Comparison of ENCODE assay signal across 9 mouse cellular contexts in genomic region chr9:32544731-32545661, GRCm38 (mm10). TPM values are rescaled to one million over a fixed set of nuclear protein-coding genes. Genes with fewer than 3 reads are reported as not detected.
A peak's percentile ranks its signal among the peaks of the same experiment; 100 is the strongest.
DNase-seq lines count a peak whose midpoint lies in the region; ATAC-seq lines count a peak whose summit lies in the region.
"Had no signal": no experiment of that assay in that cellular context is flagged by ENCODE, and none has a peak within 500 bp of the region (broad histone marks: within the 10 kb centered on the region; RNA-seq: fewer than 3 reads in every experiment).

No protein-coding gene starts in this region.

- intact Hi-C loops in heart, postnatal 10 days (cut with DNase I), result loop anchor here (5.0 kb wide), 1 partner anchor 138 kb away; no protein-coding TSS in a partner anchor

- H3K4me2 ChIP-seq in lung, embryonic 15.5 days, result peak overlapping the region; percentile 26
- peak overlapping the region; percentile 13 for H3K4me2 ChIP-seq in midbrain, embryonic 15.5 days

- WGBS in lung, embryonic 15.5 days, result 11% methylated on average over 40 of the region's 40 CpGs
- 1% methylated on average over 40 of the region's 40 CpGs for WGBS in midbrain, embryonic 15.5 days

- no peak overlapping the region for H3K9ac ChIP-seq in lung, embryonic 15.5 days
- H3K9ac ChIP-seq in midbrain, embryonic 15.5 days, result no peak overlapping the region

- no peak for DNase-seq in lung, adult 18-20 months
- DNase-seq in heart, postnatal 10 days, result peak; percentile 51 to 62
- DNase-seq in kidney, postnatal 25 days, result peak; percentile 67 to 77
- DNase-seq in thymus, adult 18-20 months, result no peak
- no peak for DNase-seq in cerebellum, postnatal 4 days (ENCODE audit: low spot score in 2 of 2)
- DNase-seq in urinary bladder, postnatal 10 days (ENCODE audit: low spot score), result no peak

- ATAC-seq in lung, embryonic 15.5 days (ENCODE audit: borderline replicate concordance, extremely low read depth, low FRiP score, low TSS enrichment), result no peak
- no peak for ATAC-seq in midbrain, embryonic 15.5 days (replicated peaks)

- no peaks in the 10 kb centered on the region for H3K36me3 ChIP-seq in lung, embryonic 15.5 days
- H3K36me3 ChIP-seq in midbrain, embryonic 15.5 days (replicated peaks), result no peaks in the 10 kb centered on the region
- H3K36me3 ChIP-seq: G1E had no signal

- H3K9me3 ChIP-seq in lung, embryonic 15.5 days, result no peaks in the 10 kb centered on the region
- H3K9me3 ChIP-seq in midbrain, embryonic 15.5 days, result no peaks in the 10 kb centered on the region

- H3K27ac ChIP-seq in lung, embryonic 15.5 days, result peak overlapping the region; percentile 41; the same call in 1 of the 2 replicates
- H3K27ac ChIP-seq in midbrain, embryonic 15.5 days, result no peak overlapping the region

- peaks cover 40% of the 10 kb centered on the region for H3K27me3 ChIP-seq in lung, embryonic 15.5 days
- H3K27me3 ChIP-seq in midbrain, embryonic 15.5 days (replicated peaks), result peaks cover 71% of the 10 kb centered on the region

- H3K4me1 ChIP-seq in lung, embryonic 15.5 days, result peaks cover 71% of the 10 kb centered on the region
- peaks cover 45% of the 10 kb centered on the region for H3K4me1 ChIP-seq in midbrain, embryonic 15.5 days

- H3K4me3 ChIP-seq in lung, embryonic 15.5 days, result no peak overlapping the region; the same call in 1 of the 2 replicates
- no peak overlapping the region for H3K4me3 ChIP-seq in midbrain, embryonic 15.5 days

RNA-seq across cellular contexts. Expression of gene Fli1, which starts 2.3 kb away (rescaled TPM):
- 34.4 and 35.2 TPM in 2 replicates for polyA plus RNA-seq in lung, embryonic 15.5 days (2015; fragmentation: Nextera tagmentation; extraction: Ambion mirVana)
- total RNA-seq in heart, postnatal 10 days (2021), result 10 to 100 TPM; 41.1 to 47.5 TPM
- 7.9 and 8.1 TPM in 2 replicates for polyA plus RNA-seq in midbrain, embryonic 15.5 days (2015; fragmentation: Nextera tagmentation; extraction: Ambion mirVana)

Comparison
In these comparisons a context has a peak if more than half of its experiments do, and no peak if none do; other contexts are left out.
1. DNase-seq: peak in heart, postnatal 10 days (2 of 2) and kidney, postnatal 25 days (2 of 2); none in lung, adult 18-20 months (0 of 2), thymus, adult 18-20 months (0 of 2), cerebellum, postnatal 4 days (0 of 2) and urinary bladder, postnatal 10 days (single experiment).